Comparison of ENCODE assay signal across 8 mouse cellular contexts in genomic region chr15:85612660-85613357, GRCm38 (mm10). TPM values are rescaled to one million over a fixed set of nuclear protein-coding genes. Genes with fewer than 3 reads are reported as not detected.
DNase-seq lines count a peak whose midpoint lies in the region; ATAC-seq and TF ChIP-seq lines count a peak whose summit lies in the region.
"Had no signal": no experiment of that assay in that cellular context is flagged by ENCODE, and none has a peak within 500 bp of the region (broad histone marks: within the 10 kb centered on the region; RNA-seq: fewer than 3 reads in every experiment).

No protein-coding gene starts in this region.

- peak in 1 of 2 experiments; percentile 39 for DNase-seq in left cerebral cortex, adult 2 months (ENCODE audit: extremely low spot score in 1 of 2, low spot score in 2 of 2)
- no peak for DNase-seq in left cerebral cortex, postnatal 10 days (ENCODE audit: extremely low spot score in 1 of 2, low spot score in 2 of 2)
- DNase-seq in G1E (ENCODE audit: low spot score) = no peak
- peak; percentile 75 for DNase-seq in induced T-regulatory cell, adult 2 months (ENCODE audit: low read depth)
- DNase-seq in lung, postnatal 14 days = peak; percentile 69
- peak; percentile 43 for DNase-seq in stomach, postnatal 0 days (ENCODE audit: low spot score)

- H3K4me2 ChIP-seq in stomach, postnatal 0 days (replicated peaks; ENCODE audit: low read depth) = no peak overlapping the region

- H3K4me1 ChIP-seq in G1E (ENCODE audit: insufficient read depth, low read depth, low read length) = no peaks in the 10 kb centered on the region; the same call in 1 of the 2 replicates
- H3K4me1 ChIP-seq in brown adipose tissue, adult 24 weeks (ENCODE audit: control insufficient read depth, insufficient read depth, insufficient read length, low read length) = peaks cover 19% of the 10 kb centered on the region
- H3K4me1 ChIP-seq in stomach, postnatal 0 days (replicated peaks; ENCODE audit: control insufficient read depth, insufficient read depth) = 0 out of 2 replicates have a peak, but pooled peaks cover 7% of the 10 kb centered on the region

- no peak for ATAC-seq in G1E (ENCODE audit: extremely low read depth, insufficient number of reproducible peaks, low FRiP score, poor library complexity, severe bottlenecking)
- no peak for ATAC-seq in stomach, postnatal 0 days (ENCODE audit: low FRiP score, low TSS enrichment)

- 82% methylated on average over 8 of the region's 8 CpGs for WGBS in stomach, postnatal 0 days

- H3K4me3 ChIP-seq in left cerebral cortex, adult 2 months = no peak overlapping the region
- H3K4me3 ChIP-seq in G1E (ENCODE audit: low read depth, low read length) = no peak overlapping the region
- no peak overlapping the region for H3K4me3 ChIP-seq in brown adipose tissue, adult 24 weeks (ENCODE audit: insufficient read depth, low read depth, low read length)
- no peak overlapping the region for H3K4me3 ChIP-seq in stomach, postnatal 0 days (ENCODE audit: low read depth, low read length)

- TF ChIP-seq EP300 in stomach, postnatal 0 days (optimal IDR thresholded peaks at IDR 0.05) = no peak

- H3K36me3 ChIP-seq in G1E (replicated peaks) = no peaks in the 10 kb centered on the region
- H3K36me3 ChIP-seq in stomach, postnatal 0 days (ENCODE audit: control insufficient read depth, insufficient read depth, low read length) = no peaks in the 10 kb centered on the region

- H3K27ac ChIP-seq in left cerebral cortex, adult 2 months = peak overlapping the region; percentile 72; the same call in 1 of the 2 replicates
- peak overlapping the region; percentile 99; the same call in 1 of the 2 replicates for H3K27ac ChIP-seq in brown adipose tissue, adult 24 weeks (replicated peaks; ENCODE audit: low read depth, low read length)
- peak overlapping the region; percentile 84 for H3K27ac ChIP-seq in stomach, postnatal 0 days (replicated peaks)
- H3K27ac ChIP-seq: macrophage had no signal

- TF ChIP-seq CTCF in left cerebral cortex, adult 2 months (IDR thresholded peaks at IDR 0.05) = peak; percentile 76
- TF ChIP-seq CTCF in G1E (IDR thresholded peaks at IDR 0.05; ENCODE audit: low read depth, low read length) = peak; percentile 51; the same call in 1 of the 2 replicates
- TF ChIP-seq CTCF in stomach, postnatal 0 days (IDR thresholded peaks at IDR 0.05; ENCODE audit: low read depth) = peak; percentile 84

- intact Hi-C loops in left cerebral cortex, adult 2 months (cut with DNase I) = loop anchor here (1.0 to 10.0 kb wide), 5 partner anchors 40 to 432 kb away; no protein-coding TSS in a partner anchor
- intact Hi-C loops in left cerebral cortex, postnatal 10 days (cut with DNase I) = loop anchor here (5.0 kb wide), 2 partner anchors 59 to 74 kb away; no protein-coding TSS in a partner anchor

- H3K27me3 ChIP-seq in G1E (ENCODE audit: insufficient read depth, low read length) = peaks cover 13% of the 10 kb centered on the region; the same call in 1 of the 2 replicates
- H3K27me3 ChIP-seq in stomach, postnatal 0 days (ENCODE audit: control insufficient read depth, insufficient read depth, low read length) = no peaks in the 10 kb centered on the region

- peaks cover 3% of the 10 kb centered on the region; the same call in 1 of the 2 replicates for H3K9me3 ChIP-seq in G1E (replicated peaks)
- H3K9me3 ChIP-seq in stomach, postnatal 0 days (ENCODE audit: control insufficient read depth, low read length) = no peaks in the 10 kb centered on the region

- H3K9ac ChIP-seq in stomach, postnatal 0 days (ENCODE audit: low read length) = no peak overlapping the region

RNA-seq across cellular contexts. Expression of gene Wnt7b, which starts 30.5 kb away (rescaled TPM):
- total RNA-seq in left cerebral cortex, adult 2 months (2021) = 10 to 100 TPM; 33.8 to 35.5 TPM
- total RNA-seq in left cerebral cortex, postnatal 10 days (2021) = 10 to 100 TPM; 44.4 to 52.6 TPM
- total RNA-seq in G1E (2014; fragmentation: Nextera tagmentation) (not detected in 2 replicates), G1E (2017) (0.11 TPM in 1 of 2 replicates, not detected in the other)
- not detected in 2 replicates for polyA plus RNA-seq in G1E (2012)
- not detected in 2 replicates for polyA plus RNA-seq in brown adipose tissue, adult 24 weeks (2012; ENCODE audit: insufficient read depth, insufficient read length, missing spikeins)
- polyA plus RNA-seq in stomach, postnatal 0 days (2015; fragmentation: Nextera tagmentation; extraction: Ambion mirVana) = 20.6 and 24.4 TPM in 2 replicates
- polyA plus RNA-seq: macrophage had no signal

Comparison
In these comparisons a context has a peak if more than half of its experiments do, and no peak if none do; other contexts are left out.
1. DNase-seq: peak in induced T-regulatory cell, adult 2 months (single experiment), lung, postnatal 14 days (single experiment) and stomach, postnatal 0 days (single experiment); none in left cerebral cortex, postnatal 10 days (0 of 2) and G1E (single experiment).
2. RNA of gene Wnt7b, which starts 30.5 kb away (total RNA-seq): 44.4 to 52.6 TPM in left cerebral cortex, postnatal 10 days and 33.8 to 35.5 TPM in left cerebral cortex, adult 2 months; 0.11 TPM in G1E; every median in the first group is over 10 times any median in the second.
3. Peak in every context shown above with its lines, with median percentiles within 50 percentile points of each other: H3K27ac ChIP-seq and CTCF ChIP-seq.